Comparison of ENCODE assay signal across 23 mouse cellular contexts in the genomic region with DNA sequence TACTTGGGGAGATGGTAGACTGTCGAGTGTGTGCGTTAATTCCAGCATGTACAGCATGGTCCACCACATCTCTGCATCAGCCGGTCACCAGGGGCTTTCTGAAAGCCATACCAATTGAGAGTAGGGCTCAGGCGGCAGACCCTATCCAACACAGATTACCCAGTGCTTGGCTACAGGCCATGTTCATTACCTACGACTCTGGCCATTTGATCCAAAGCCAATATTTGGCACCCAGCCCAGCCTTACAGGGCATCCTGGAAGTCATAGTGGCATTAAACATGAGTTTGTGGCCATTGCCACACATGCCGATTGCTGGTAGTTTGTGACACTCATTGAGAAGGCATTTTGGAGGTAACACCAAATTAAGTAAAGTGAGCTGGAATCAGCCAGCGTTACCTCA.
A peak's percentile ranks its signal among the peaks of the same experiment; 100 is the strongest.
DNase-seq lines count a peak whose midpoint lies in the region; ATAC-seq and TF ChIP-seq lines count a peak whose summit lies in the region.
"Had no signal": no experiment of that assay in that cellular context is flagged by ENCODE, and none has a peak within 500 bp of the region (broad histone marks: within the 10 kb centered on the region; RNA-seq: fewer than 3 reads in every experiment).

No protein-coding gene starts in this region.

- H3K36me3 ChIP-seq in midbrain, embryonic 14.5 days (ENCODE audit: control insufficient read depth, insufficient read depth, low read length) = peaks cover 39% of the 10 kb centered on the region
- H3K36me3 ChIP-seq in midbrain, embryonic 13.5 days = peaks cover 52% of the 10 kb centered on the region

- no peak overlapping the region for H3K4me2 ChIP-seq in midbrain, embryonic 14.5 days (ENCODE audit: low read length)
- H3K4me2 ChIP-seq in midbrain, embryonic 13.5 days (replicated peaks) = no peak overlapping the region
- H3K4me2 ChIP-seq: lung, embryonic 14.5 days; neural tube, embryonic 15.5 days; stomach, embryonic 15.5 days had no signal

- no peak for ATAC-seq in midbrain, embryonic 14.5 days (ENCODE audit: low FRiP score, low TSS enrichment)
- no peak for ATAC-seq in midbrain, embryonic 13.5 days
- ATAC-seq in granulocyte monocyte progenitor cell, adult 5-6 weeks (replicated peaks; ENCODE audit: poor library complexity, severe bottlenecking) = no peak
- ATAC-seq: forebrain, embryonic 16.5 days had no signal

- H3K27me3 ChIP-seq in midbrain, embryonic 14.5 days (ENCODE audit: control insufficient read depth, insufficient read depth, low read length) = no peaks in the 10 kb centered on the region
- H3K27me3 ChIP-seq in midbrain, embryonic 13.5 days = no peaks in the 10 kb centered on the region
- H3K27me3 ChIP-seq in cerebellum, adult 2 months (ENCODE audit: control insufficient read depth, insufficient read depth, low read length) = no peaks in the 10 kb centered on the region
- H3K27me3 ChIP-seq: CH12.LX; neural tube, embryonic 15.5 days; stomach, embryonic 15.5 days had no signal

- H3K9ac ChIP-seq in midbrain, embryonic 14.5 days (replicated peaks; ENCODE audit: low read length) = no peak overlapping the region
- no peak overlapping the region for H3K9ac ChIP-seq in midbrain, embryonic 13.5 days (replicated peaks)
- H3K9ac ChIP-seq: lung, embryonic 14.5 days; neural tube, embryonic 15.5 days; stomach, embryonic 15.5 days had no signal

- no peaks in the 10 kb centered on the region for H3K4me1 ChIP-seq in midbrain, embryonic 14.5 days (ENCODE audit: control insufficient read depth, insufficient read depth, low read length)
- H3K4me1 ChIP-seq in midbrain, embryonic 13.5 days (replicated peaks) = no peaks in the 10 kb centered on the region
- H3K4me1 ChIP-seq in cerebellum, adult 2 months (ENCODE audit: control insufficient read depth, insufficient read depth, low read length) = peaks cover 11% of the 10 kb centered on the region
- H3K4me1 ChIP-seq: midbrain, embryonic 10.5 days; neural tube, embryonic 15.5 days; stomach, embryonic 15.5 days had no signal

- peak; percentile 8 for DNase-seq in gastrocnemius, postnatal 10 days
- no peak for DNase-seq in gastrocnemius, adult 18-20 months (ENCODE audit: low spot score)
- DNase-seq in midbrain, embryonic 14.5 days = peak; percentile 33
- DNase-seq in cerebellum, adult 2 months = peak; percentile 57 to 64
- peak; percentile 53 to 55 for DNase-seq in cerebellum, postnatal 36 days
- DNase-seq: adrenal gland, postnatal 14 days; gastrocnemius, adult 2 months; heart, adult 18-20 months; heart, postnatal 4 days; kidney, adult 18-20 months; lung, embryonic 14.5 days; lung, postnatal 4 days; right cerebral cortex, postnatal 14 days; thymus, adult 18-20 months had no signal

- no peak overlapping the region for H3K27ac ChIP-seq in midbrain, embryonic 14.5 days (replicated peaks; ENCODE audit: low read depth, low read length)
- no peak overlapping the region for H3K27ac ChIP-seq in midbrain, embryonic 13.5 days
- no peak overlapping the region for H3K27ac ChIP-seq in cerebellum, adult 2 months (ENCODE audit: insufficient read depth, low read length)
- H3K27ac ChIP-seq: gastrocnemius, adult 2 months; kidney, postnatal 0 days; midbrain, embryonic 10.5 days; neural tube, embryonic 15.5 days; stomach, embryonic 15.5 days had no signal

- H3K9me3 ChIP-seq in midbrain, embryonic 14.5 days (ENCODE audit: control insufficient read depth, low read length) = no peaks in the 10 kb centered on the region
- no peaks in the 10 kb centered on the region for H3K9me3 ChIP-seq in midbrain, embryonic 13.5 days
- H3K9me3 ChIP-seq: midbrain, embryonic 10.5 days; neural tube, embryonic 15.5 days; stomach, embryonic 15.5 days had no signal

- no peak for TF ChIP-seq CTCF in cerebellum, adult 2 months (IDR thresholded peaks at IDR 0.05; ENCODE audit: borderline replicate concordance, insufficient read depth, low read depth, low read length)

- no peak overlapping the region for H3K4me3 ChIP-seq in midbrain, embryonic 14.5 days (replicated peaks; ENCODE audit: low read depth, low read length)
- no peak overlapping the region for H3K4me3 ChIP-seq in midbrain, embryonic 13.5 days (replicated peaks)
- no peak overlapping the region for H3K4me3 ChIP-seq in cerebellum, adult 2 months (replicated peaks; ENCODE audit: insufficient read depth, low read depth, low read length)
- H3K4me3 ChIP-seq: erythroblast, embryonic 14.5 days; gastrocnemius, adult 2 months; midbrain, embryonic 10.5 days; neural tube, embryonic 15.5 days; stomach, embryonic 15.5 days had no signal

- TF ChIP-seq POLR2A in cerebellum, adult 2 months (IDR thresholded peaks at IDR 0.05; ENCODE audit: borderline replicate concordance, insufficient read depth, low read length) = no peak

- WGBS in midbrain, embryonic 14.5 days = 90% methylated on average over 7 of the region's 7 CpGs
- 88% methylated on average over 7 of the region's 7 CpGs for WGBS in midbrain, embryonic 13.5 days
- WGBS in cerebellum, adult 2 months = 18% methylated on average over 7 of the region's 7 CpGs
